In genomic region chr3:89703596-89703995, GRCm38 (mm10) we compare ENCODE assay signal across 23 mouse cellular contexts. TPM values are rescaled to one million over a fixed set of nuclear protein-coding genes. Genes with fewer than 3 reads are reported as not detected.
DNase-seq lines count a peak whose midpoint lies in the region; ATAC-seq and TF ChIP-seq lines count a peak whose summit lies in the region.
"Had no signal": no experiment of that assay in that cellular context is flagged by ENCODE, and none has a peak within 500 bp of the region (broad histone marks: within the 10 kb centered on the region; RNA-seq: fewer than 3 reads in every experiment).

No protein-coding gene starts in this region.

- intact Hi-C loops in gastrocnemius, adult 2 months (cut with DNase I) = no loop called here

- no peak for ATAC-seq in neural tube, embryonic 15.5 days (ENCODE audit: low FRiP score)
- ATAC-seq: CD4-positive, CD25-positive, alpha-beta regulatory T cell, adult 4 months; forebrain, embryonic 15.5 days; hindbrain, embryonic 16.5 days; inflammation-experienced regulatory T-cells, adult 6 months; intestine, embryonic 16.5 days had no signal

- no peak overlapping the region for H3K4me3 ChIP-seq in gastrocnemius, adult 2 months
- H3K4me3 ChIP-seq in layer of hippocampus, adult 2 months = no peak overlapping the region
- H3K4me3 ChIP-seq in neural tube, embryonic 15.5 days (replicated peaks) = no peak overlapping the region
- H3K4me3 ChIP-seq: forebrain, embryonic 12.5 days; forebrain, embryonic 15.5 days; hindbrain, embryonic 12.5 days had no signal

- no peak overlapping the region for H3K27ac ChIP-seq in gastrocnemius, adult 2 months
- peak overlapping the region; percentile 7; the same call in 1 of the 2 replicates for H3K27ac ChIP-seq in layer of hippocampus, adult 2 months
- no peak overlapping the region for H3K27ac ChIP-seq in neural tube, embryonic 15.5 days (replicated peaks)
- H3K27ac ChIP-seq: forebrain, embryonic 12.5 days; forebrain, embryonic 15.5 days; hindbrain, embryonic 12.5 days had no signal

- H3K4me2 ChIP-seq in neural tube, embryonic 15.5 days = no peak overlapping the region
- H3K4me2 ChIP-seq: forebrain, embryonic 12.5 days; forebrain, embryonic 15.5 days; heart, embryonic 11.5 days; hindbrain, embryonic 12.5 days had no signal

- no peak for TF ChIP-seq CTCF in gastrocnemius, adult 2 months (IDR thresholded peaks at IDR 0.05)
- TF ChIP-seq CTCF in layer of hippocampus, adult 2 months (conservative IDR thresholded peaks at IDR 0.05) = 0 out of 2 replicates have a peak, but pooled peaks have one; percentile 4

- H3K9me3 ChIP-seq in neural tube, embryonic 15.5 days (replicated peaks) = no peaks in the 10 kb centered on the region
- H3K9me3 ChIP-seq: forebrain, embryonic 12.5 days; forebrain, embryonic 15.5 days; hindbrain, embryonic 12.5 days had no signal

- no peak overlapping the region for H3K9ac ChIP-seq in neural tube, embryonic 15.5 days (replicated peaks)
- H3K9ac ChIP-seq: forebrain, embryonic 12.5 days; forebrain, embryonic 15.5 days; hindbrain, embryonic 12.5 days had no signal

- DNase-seq in gastrocnemius, adult 2 months = peak; percentile 28
- no peak for DNase-seq in gastrocnemius, adult 18-20 months (ENCODE audit: low spot score)
- no peak for DNase-seq in layer of hippocampus, adult 2 months (ENCODE audit: low spot score in 2 of 2)
- no peak for DNase-seq in layer of hippocampus, adult 8-10 months (ENCODE audit: low spot score in 2 of 2)
- peak; percentile 27 for DNase-seq in MN1 (ENCODE audit: low spot score)
- DNase-seq in fibroblast of lung, adult 2 months (ENCODE audit: low read depth) = peak; percentile 26
- no peak for DNase-seq in thymus, postnatal 4 days
- DNase-seq: adrenal gland, adult 2 months; adrenal gland, postnatal 14 days; cerebellum, adult 11-12 months; cerebellum, adult 8-10 months; cerebellum, postnatal 10 days; gastrocnemius, postnatal 10 days; kidney, adult 18-20 months had no signal

- no peaks in the 10 kb centered on the region for H3K36me3 ChIP-seq in neural tube, embryonic 15.5 days
- H3K36me3 ChIP-seq: forebrain, embryonic 12.5 days; forebrain, embryonic 15.5 days; hindbrain, embryonic 12.5 days had no signal

- WGBS in neural tube, embryonic 15.5 days = 35% methylated on average over 3 of the region's 3 CpGs

- H3K27me3 ChIP-seq in neural tube, embryonic 15.5 days (replicated peaks) = no peaks in the 10 kb centered on the region
- H3K27me3 ChIP-seq: forebrain, embryonic 15.5 days; hindbrain, embryonic 12.5 days had no signal

- no peaks in the 10 kb centered on the region for H3K4me1 ChIP-seq in neural tube, embryonic 15.5 days
- H3K4me1 ChIP-seq: forebrain, embryonic 12.5 days; forebrain, embryonic 15.5 days; hindbrain, embryonic 12.5 days had no signal

RNA-seq across cellular contexts. Expression of gene Adar, which starts 11.2 kb away (rescaled TPM):
- 1 to 10 TPM; 3.0 to 3.4 TPM for total RNA-seq in gastrocnemius, adult 2 months (2021)
- total RNA-seq in gastrocnemius, adult 18-20 months (2021) = 1 to 10 TPM; 1.9 to 2.3 TPM
- 100 to 1,000 TPM; 122 to 133 TPM for total RNA-seq in layer of hippocampus, adult 2 months (2021)
- 100 to 1,000 TPM; 112 to 157 (median 131) TPM for total RNA-seq in layer of hippocampus, adult 8-10 months (2022)
- 22.9 and 24.6 TPM in 2 replicates for polyA plus RNA-seq in neural tube, embryonic 15.5 days (2015; fragmentation: Nextera tagmentation; extraction: Ambion mirVana)

Comparison
In these comparisons a context has a peak if more than half of its experiments do, and no peak if none do; other contexts are left out.
1. DNase-seq: peak in gastrocnemius, adult 2 months (single experiment), MN1 (single experiment) and fibroblast of lung, adult 2 months (single experiment); none in gastrocnemius, adult 18-20 months (single experiment), layer of hippocampus, adult 2 months (0 of 2), layer of hippocampus, adult 8-10 months (0 of 2) and thymus, postnatal 4 days (single experiment).
2. RNA of gene Adar, which starts 11.2 kb away (total RNA-seq): 112 to 157 TPM in layer of hippocampus, adult 8-10 months and 122 to 133 TPM in layer of hippocampus, adult 2 months; 3.0 to 3.4 TPM in gastrocnemius, adult 2 months and 1.9 to 2.3 TPM in gastrocnemius, adult 18-20 months; every median in the first group is over 10 times any median in the second.